ENCODE assay signal across 10 mouse cellular contexts in the genomic region with DNA sequence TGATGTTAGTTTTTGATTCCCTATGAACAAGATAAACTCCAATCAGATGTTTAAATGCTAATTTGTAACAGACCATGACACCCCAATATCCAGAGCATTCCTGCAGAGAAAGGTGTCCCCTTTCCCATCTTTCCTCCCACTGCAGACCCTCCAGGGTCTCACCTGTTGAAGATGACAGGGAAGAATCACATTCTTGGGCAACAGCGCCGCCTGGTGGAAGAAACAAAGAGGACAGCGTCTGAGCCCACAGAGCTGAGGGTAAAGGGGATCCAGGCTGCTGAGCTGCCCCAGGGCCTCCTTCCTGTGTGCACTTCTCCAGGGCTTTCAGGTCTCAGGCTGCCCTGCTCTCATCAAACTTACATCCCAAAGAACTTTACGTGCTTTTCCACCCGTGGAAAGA. TPM values are rescaled to one million over a fixed set of nuclear protein-coding genes. Genes with fewer than 3 reads are reported as not detected.
DNase-seq lines count a peak whose midpoint lies in the region; ATAC-seq and TF ChIP-seq lines count a peak whose summit lies in the region.
"Had no signal": no experiment of that assay in that cellular context is flagged by ENCODE, and none has a peak within 500 bp of the region (broad histone marks: within the 10 kb centered on the region; RNA-seq: fewer than 3 reads in every experiment).

No protein-coding gene starts in this region.

- H3K36me3 ChIP-seq in hindbrain, embryonic 11.5 days (ENCODE audit: control insufficient read depth, insufficient read depth, low read length): no peaks in the 10 kb centered on the region
- H3K36me3 ChIP-seq in hindbrain, embryonic 16.5 days (ENCODE audit: control insufficient read depth, insufficient read depth, low read length): no peaks in the 10 kb centered on the region
- H3K36me3 ChIP-seq: hindbrain, embryonic 15.5 days had no signal

- H3K4me1 ChIP-seq in hindbrain, embryonic 11.5 days (replicated peaks; ENCODE audit: control insufficient read depth, insufficient read depth, low read length): no peaks in the 10 kb centered on the region
- peaks cover 3% of the 10 kb centered on the region for H3K4me1 ChIP-seq in hindbrain, embryonic 16.5 days (ENCODE audit: control insufficient read depth, insufficient read depth, low read depth, low read length)
- H3K4me1 ChIP-seq in cortical plate, adult 2 months (ENCODE audit: control insufficient read depth, insufficient read depth, low read length): no peaks in the 10 kb centered on the region

- H3K4me2 ChIP-seq in hindbrain, embryonic 11.5 days (replicated peaks; ENCODE audit: low read depth, low read length): no peak overlapping the region
- no peak overlapping the region for H3K4me2 ChIP-seq in hindbrain, embryonic 16.5 days (ENCODE audit: low read length)
- H3K4me2 ChIP-seq: hindbrain, embryonic 15.5 days had no signal

- WGBS in hindbrain, embryonic 11.5 days: 5% methylated on average over 5 of the region's 5 CpGs
- WGBS in hindbrain, embryonic 16.5 days: 4% methylated on average over 5 of the region's 5 CpGs

- TF ChIP-seq POLR2A in cortical plate, adult 2 months (IDR thresholded peaks at IDR 0.05; ENCODE audit: extremely low read depth, insufficient read depth, low read length): no peak

- no peaks in the 10 kb centered on the region for H3K9me3 ChIP-seq in hindbrain, embryonic 11.5 days (ENCODE audit: control insufficient read depth, low read length)
- no peaks in the 10 kb centered on the region for H3K9me3 ChIP-seq in hindbrain, embryonic 16.5 days (ENCODE audit: control insufficient read depth, low read length)
- H3K9me3 ChIP-seq: hindbrain, embryonic 15.5 days had no signal

- peaks cover 18% of the 10 kb centered on the region for H3K27me3 ChIP-seq in hindbrain, embryonic 11.5 days (ENCODE audit: control insufficient read depth, insufficient read depth, low read length)
- peaks cover 12% of the 10 kb centered on the region for H3K27me3 ChIP-seq in hindbrain, embryonic 16.5 days (replicated peaks; ENCODE audit: control insufficient read depth, insufficient read depth, low read length)

- ATAC-seq in hindbrain, embryonic 11.5 days (ENCODE audit: low FRiP score): no peak
- ATAC-seq in hindbrain, embryonic 16.5 days: no peak
- ATAC-seq in granulocyte monocyte progenitor cell, adult 5-6 weeks (replicated peaks; ENCODE audit: poor library complexity, severe bottlenecking): no peak

- DNase-seq in hindbrain, embryonic 11.5 days (ENCODE audit: low spot score): peak; percentile 77
- peak; percentile 59 for DNase-seq in right cerebral cortex, postnatal 4 days
- no peak for DNase-seq in right cerebral cortex, postnatal 25 days
- peak; percentile 36 to 64 for DNase-seq in spleen, adult 18-20 months
- DNase-seq in urinary bladder, postnatal 36 days (ENCODE audit: low spot score in 2 of 2): no peak

- peak; percentile 48; the same call in 1 of the 2 replicates for TF ChIP-seq CTCF in cortical plate, adult 2 months (IDR thresholded peaks at IDR 0.05; ENCODE audit: extremely low read depth, insufficient read depth, low read length)

- no peak overlapping the region for H3K9ac ChIP-seq in hindbrain, embryonic 11.5 days (ENCODE audit: low read depth, low read length)
- H3K9ac ChIP-seq in hindbrain, embryonic 16.5 days (ENCODE audit: low read depth, low read length): no peak overlapping the region
- H3K9ac ChIP-seq: hindbrain, embryonic 15.5 days had no signal

- H3K4me3 ChIP-seq in hindbrain, embryonic 11.5 days (ENCODE audit: low read depth, low read length): no peak overlapping the region
- no peak overlapping the region for H3K4me3 ChIP-seq in hindbrain, embryonic 16.5 days (ENCODE audit: low read length)
- no peak overlapping the region for H3K4me3 ChIP-seq in cortical plate, adult 2 months (ENCODE audit: insufficient read depth, low read length)
- H3K4me3 ChIP-seq: hindbrain, embryonic 15.5 days; myocyte had no signal

- no peak overlapping the region for H3K27ac ChIP-seq in hindbrain, embryonic 11.5 days (ENCODE audit: low read depth, low read length)
- H3K27ac ChIP-seq in hindbrain, embryonic 16.5 days (ENCODE audit: low read depth, low read length): no peak overlapping the region
- no peak overlapping the region for H3K27ac ChIP-seq in cortical plate, adult 2 months (ENCODE audit: insufficient read depth, low read length)
- H3K27ac ChIP-seq: hindbrain, embryonic 15.5 days had no signal

RNA-seq across cellular contexts. Expression of gene H2-K1, which starts 3.3 kb away (rescaled TPM):
- 18.7 and 19.4 TPM in 2 replicates for polyA plus RNA-seq in hindbrain, embryonic 11.5 days (2014; fragmentation: Nextera tagmentation; extraction: Ambion mirVana)
- polyA plus RNA-seq in hindbrain, embryonic 16.5 days (2015; fragmentation: Nextera tagmentation; extraction: Ambion mirVana): 16.6 and 18.8 TPM in 2 replicates
- 72.2 and 79.0 TPM in 2 replicates for polyA plus RNA-seq in cortical plate, adult 2 months (2012; rRNA removed)
- 1,023 and 1,149 TPM in 2 replicates for total RNA-seq in granulocyte monocyte progenitor cell, adult 5-6 weeks (2014; fragmentation: Nextera tagmentation)
- 564 and 822 TPM in 2 replicates for total RNA-seq in granulocyte monocyte progenitor cell, adult 5-6 weeks (2017)

RNA-seq across cellular contexts. Expression of gene Ring1, which starts 21.1 kb away (rescaled TPM):
- 5.9 and 6.3 TPM in 2 replicates for polyA plus RNA-seq in hindbrain, embryonic 11.5 days (2014; fragmentation: Nextera tagmentation; extraction: Ambion mirVana)
- 17.3 and 18.5 TPM in 2 replicates for polyA plus RNA-seq in hindbrain, embryonic 16.5 days (2015; fragmentation: Nextera tagmentation; extraction: Ambion mirVana)
- 73.1 and 73.2 TPM in 2 replicates for polyA plus RNA-seq in cortical plate, adult 2 months (2012; rRNA removed)
- total RNA-seq in granulocyte monocyte progenitor cell, adult 5-6 weeks (2014; fragmentation: Nextera tagmentation): 14.5 and 19.8 TPM in 2 replicates
- 9.9 and 14.0 TPM in 2 replicates for total RNA-seq in granulocyte monocyte progenitor cell, adult 5-6 weeks (2017)

RNA-seq across cellular contexts. Expression of gene H2-Ke6, which starts 24.4 kb away (rescaled TPM):
- polyA plus RNA-seq in hindbrain, embryonic 11.5 days (2014; fragmentation: Nextera tagmentation; extraction: Ambion mirVana): 50.5 and 54.8 TPM in 2 replicates
- 69.5 and 74.1 TPM in 2 replicates for polyA plus RNA-seq in hindbrain, embryonic 16.5 days (2015; fragmentation: Nextera tagmentation; extraction: Ambion mirVana)
- polyA plus RNA-seq in cortical plate, adult 2 months (2012; rRNA removed): 59.6 and 61.7 TPM in 2 replicates
- 35.4 and 67.3 TPM in 2 replicates for total RNA-seq in granulocyte monocyte progenitor cell, adult 5-6 weeks (2014; fragmentation: Nextera tagmentation)
- 27.1 and 30.1 TPM in 2 replicates for total RNA-seq in granulocyte monocyte progenitor cell, adult 5-6 weeks (2017)

RNA-seq across cellular contexts. Expression of gene Slc39a7, which starts 28.1 kb away (rescaled TPM):
- 75.9 and 80.3 TPM in 2 replicates for polyA plus RNA-seq in hindbrain, embryonic 11.5 days (2014; fragmentation: Nextera tagmentation; extraction: Ambion mirVana)
- 180 and 186 TPM in 2 replicates for polyA plus RNA-seq in hindbrain, embryonic 16.5 days (2015; fragmentation: Nextera tagmentation; extraction: Ambion mirVana)
- polyA plus RNA-seq in cortical plate, adult 2 months (2012; rRNA removed): 92.7 and 103 TPM in 2 replicates
- 41.0 and 56.8 TPM in 2 replicates for total RNA-seq in granulocyte monocyte progenitor cell, adult 5-6 weeks (2014; fragmentation: Nextera tagmentation)
- 99.8 and 103 TPM in 2 replicates for total RNA-seq in granulocyte monocyte progenitor cell, adult 5-6 weeks (2017)

RNA-seq across cellular contexts. Expression of gene Rxrb, which starts 28.2 kb away (rescaled TPM):
- 16.3 and 16.8 TPM in 2 replicates for polyA plus RNA-seq in hindbrain, embryonic 11.5 days (2014; fragmentation: Nextera tagmentation; extraction: Ambion mirVana)
- polyA plus RNA-seq in hindbrain, embryonic 16.5 days (2015; fragmentation: Nextera tagmentation; extraction: Ambion mirVana): 53.3 and 54.1 TPM in 2 replicates
- 78.5 and 81.5 TPM in 2 replicates for polyA plus RNA-seq in cortical plate, adult 2 months (2012; rRNA removed)
- total RNA-seq in granulocyte monocyte progenitor cell, adult 5-6 weeks (2014; fragmentation: Nextera tagmentation): 51.0 and 55.4 TPM in 2 replicates
- total RNA-seq in granulocyte monocyte progenitor cell, adult 5-6 weeks (2017): 40.5 and 47.2 TPM in 2 replicates

Comparison
In these comparisons a context has a peak if more than half of its experiments do, and no peak if none do; other contexts are left out.
1. DNase-seq: peak in hindbrain, embryonic 11.5 days (single experiment), right cerebral cortex, postnatal 4 days (single experiment) and spleen, adult 18-20 months (2 of 2); none in right cerebral cortex, postnatal 25 days (single experiment) and urinary bladder, postnatal 36 days (0 of 2).